Mouse (Mus musculus) right cerebral cortex, adult 18-20 months (tissue): ENCODE results near the gene Gprc5b.

Experiments
- DNase-seq: peaks from one replicate; pipeline ENCODE4 v3.0.0; 2022; ENCODE audit warnings: mixed read lengths

Gene Gprc5b

GRCm38 (mm10) chr7:118995007-118995406 is at the start of gene Gprc5b:
Gene Gprc5b, minus strand, starts transcription at chr7:118995211.
- peak; percentile 81 for DNase-seq

GRCm38 (mm10) chr7:119041502-119041901 is 46.5 kb upstream of the Gprc5b start:
- no peak for DNase-seq

- DNase-seq = no peak
These were observed 42.6 kb upstream of the Gprc5b start for GRCm38 (mm10) chr7:119037581-119037980.

GRCm38 (mm10) chr7:119034243-119034961 is 39.4 kb upstream of the Gprc5b start:
- DNase-seq = no peak

- DNase-seq = peak; percentile 62
These were observed 28.4 kb upstream of the Gprc5b start for GRCm38 (mm10) chr7:119023394-119023921.

GRCm38 (mm10) chr7:119022238-119023156 is 27.5 kb upstream of the Gprc5b start:
- no peak for DNase-seq

GRCm38 (mm10) chr7:119019537-119019936 is 24.5 kb upstream of the Gprc5b start:
- peak; percentile 20 for DNase-seq

GRCm38 (mm10) chr7:119015736-119016135 is 20.7 kb upstream of the Gprc5b start:
- peak; percentile 14 for DNase-seq

- DNase-seq = peak; percentile 62
These were observed 16.0 kb upstream of the Gprc5b start for GRCm38 (mm10) chr7:119010854-119011529.

GRCm38 (mm10) chr7:119002501-119002900 is 7.5 kb upstream of the Gprc5b start:
- DNase-seq = no peak

GRCm38 (mm10) chr7:119001965-119002364 is 7.0 kb upstream of the Gprc5b start:
- DNase-seq = no peak

- DNase-seq = no peak
These were observed 4.8 kb upstream of the Gprc5b start for GRCm38 (mm10) chr7:118999857-119000256.

GRCm38 (mm10) chr7:118996137-118996837 is 1.3 kb upstream of the Gprc5b start:
- DNase-seq = peak; percentile 81

GRCm38 (mm10) chr7:118995671-118996070 is 660 bp upstream of the Gprc5b start:
- no peak for DNase-seq

- DNase-seq = no peak
These were observed 674 bp downstream of the Gprc5b start for GRCm38 (mm10) chr7:118994231-118994842.

- no peak for DNase-seq
These were observed 1.3 kb downstream of the Gprc5b start for GRCm38 (mm10) chr7:118993597-118994230.

- no peak for DNase-seq
These were observed 2.2 kb downstream of the Gprc5b start for GRCm38 (mm10) chr7:118992623-118993405.

GRCm38 (mm10) chr7:118992080-118992560 is 2.9 kb downstream of the Gprc5b start:
- DNase-seq = no peak

- DNase-seq = no peak
These were observed 3.6 kb downstream of the Gprc5b start for GRCm38 (mm10) chr7:118991341-118991884.

- DNase-seq = peak; percentile 89
These were observed 4.7 kb downstream of the Gprc5b start for GRCm38 (mm10) chr7:118990282-118990681.
